Mouse (Mus musculus): ENCODE measurements around the gene Rad9a.

- no peak for TF ChIP-seq CTCF (IDR thresholded peaks at IDR 0.05; ENCODE audit: low read depth)
- TF ChIP-seq EP300 (IDR thresholded peaks at IDR 0.05; ENCODE audit: low read depth) = no peak
These were observed 49.6 kb downstream of the Rad9a start for GRCm38 (mm10) chr19:4151898-4152297.
